Mouse (Mus musculus) liver, postnatal 0 days (tissue): ENCODE results near the gene Col20a1.

Source experiments
- CTCF ChIP-seq: sonication (generic); IDR thresholded peaks from 2 replicates; pipeline ENCODE4 v1.5.1; 2016; ENCODE audit warnings: antibody characterized with exemption, low read depth
- EP300 ChIP-seq: IDR thresholded peaks from 2 replicates; pipeline ENCODE4 v1.6.1; 2016; ENCODE audit warnings: antibody characterized with exemption, low read depth, mild to moderate bottlenecking

DNA sequence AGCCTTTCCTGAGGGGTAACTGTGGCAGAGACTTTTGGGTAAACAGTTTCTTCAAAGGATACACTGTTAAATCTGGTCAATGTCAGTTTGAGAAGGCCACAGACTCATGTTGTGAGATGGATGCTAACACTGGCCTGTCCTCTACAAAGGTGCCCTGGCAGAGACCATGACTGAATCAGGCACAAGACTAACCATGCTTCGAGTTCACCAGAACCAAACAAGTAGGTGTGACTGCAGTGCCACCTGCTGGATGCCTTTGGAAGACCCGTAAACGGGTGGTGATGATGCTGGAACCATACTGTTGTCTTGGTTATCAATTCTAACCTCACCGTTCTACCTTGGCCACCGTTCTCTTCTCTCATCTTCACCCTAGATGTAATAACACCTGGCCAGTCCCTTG is 73.8 kb downstream of the Col20a1 start:
- TF ChIP-seq CTCF (peak; percentile 87), EP300 (no peak)
